Mouse (Mus musculus): ENCODE results near the gene Spag6l.
"Not testable (repeated sequence)": the region's sequence is repeated elsewhere in the genome, so short reads cannot be mapped to it uniquely, and the experiment has no call there.

The Spag6l gene

DNA sequence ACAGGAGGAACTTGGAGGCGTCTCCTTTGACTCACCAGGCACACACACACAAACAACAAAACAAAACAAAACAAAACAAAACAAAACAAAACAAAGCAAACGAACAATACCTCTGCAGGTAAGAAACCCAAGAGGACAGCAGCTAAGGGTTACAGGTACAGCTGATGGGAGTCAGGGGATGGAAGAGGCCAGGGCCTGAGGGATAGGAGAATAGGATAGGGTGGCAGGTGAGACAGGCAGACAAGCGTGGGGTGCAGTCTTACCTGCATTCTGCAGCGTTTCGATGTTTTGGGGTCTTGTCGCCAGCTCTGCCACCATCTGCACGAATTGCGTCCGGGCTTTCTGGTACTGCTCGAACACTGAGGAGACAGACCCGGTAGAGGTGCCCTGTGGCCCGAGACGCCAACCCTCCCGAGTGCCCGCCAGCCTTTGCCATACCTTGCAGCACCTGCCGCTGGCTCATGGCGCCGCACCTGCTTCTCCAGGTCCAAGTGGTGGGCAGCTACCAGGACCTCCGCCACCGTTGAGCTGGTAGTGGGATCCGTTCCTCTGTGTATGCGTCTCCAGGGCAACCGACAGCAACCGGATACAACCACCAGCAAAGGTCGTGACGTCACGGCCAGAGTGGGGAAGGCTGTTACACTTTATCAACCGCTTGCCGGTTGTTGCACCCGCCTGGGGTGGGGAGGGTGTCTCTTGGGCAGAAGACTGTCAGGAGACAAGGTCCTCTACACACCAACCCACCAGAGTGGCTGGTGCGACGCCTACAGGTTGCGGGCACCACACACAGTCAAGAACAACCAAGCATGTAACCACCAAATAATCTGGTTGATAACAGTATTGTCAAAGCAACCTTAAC, at the start of gene Spag6l:
TSS of gene Spag6l (minus strand) at position 700 of the 859 bp plus-strand sequence.
- peak; percentile 95 for DNase-seq (ENCODE audit: low read depth)

DNA sequence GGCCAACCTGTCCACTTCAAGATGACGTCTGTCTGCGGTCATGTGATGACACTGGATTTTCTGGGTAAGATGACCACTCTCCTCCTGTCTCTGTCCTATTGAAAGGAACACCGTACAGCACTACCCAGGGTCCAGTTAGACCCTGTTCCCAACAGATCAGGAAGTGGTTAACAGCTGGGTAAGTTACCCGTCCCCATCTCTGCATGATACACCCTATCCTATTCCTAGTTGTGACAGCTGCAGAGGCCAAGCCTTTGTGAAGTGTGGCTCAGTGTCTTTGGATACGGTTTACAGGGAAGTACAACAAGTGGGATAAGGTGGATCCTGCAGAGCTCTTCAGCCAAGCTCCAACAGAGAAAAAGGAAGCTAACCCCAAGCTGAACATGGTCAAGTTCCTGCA, 49.8 kb upstream of the Spag6l start:
- DNase-seq (ENCODE audit: low read depth) = no peak

- DNase-seq (ENCODE audit: low read depth) = peak; percentile 95
These were observed 41.5 kb upstream of the Spag6l start, which contains the start of the genes Top3b and Vpreb1 for GRCm38 (mm10) chr16:16870617-16871331. Top3b (plus strand) TSS chr16:16870736. Vpreb1 (minus strand) TSS chr16:16870843.

GRCm38 (mm10) chr16:16870241-16870616, 41.0 kb upstream of the Spag6l start:
- DNase-seq (ENCODE audit: low read depth) = no peak

- peak; percentile 20 for DNase-seq (ENCODE audit: low read depth)
These were observed 36.7 kb upstream of the Spag6l start for GRCm38 (mm10) chr16:16865696-16866561.

DNA sequence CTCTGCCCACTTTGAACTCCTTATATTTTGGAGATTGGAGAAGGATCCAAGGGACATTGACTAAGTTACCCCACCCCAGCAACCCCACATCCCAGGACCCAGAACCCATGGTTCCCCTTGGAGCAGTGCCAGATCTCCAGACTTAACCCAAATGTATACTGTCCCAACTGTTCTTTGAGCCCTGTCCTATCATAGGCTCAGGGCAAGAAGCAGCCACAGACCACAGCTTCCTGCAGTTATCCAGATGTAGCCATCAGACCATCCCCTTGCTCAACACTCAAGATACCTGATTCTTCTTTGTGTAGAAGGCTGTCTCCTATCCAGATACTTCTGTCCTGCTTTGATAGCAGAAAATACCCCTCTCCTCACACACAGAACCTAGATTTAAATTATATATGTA, 36.0 kb upstream of the Spag6l start:
- DNase-seq (ENCODE audit: low read depth) = no peak

- DNase-seq (ENCODE audit: low read depth) = no peak
These were observed 34.7 kb upstream of the Spag6l start, which contains the start of gene Igll1 for GRCm38 (mm10) chr16:16863978-16864377. Igll1 (minus strand) TSS chr16:16863985.

DNA sequence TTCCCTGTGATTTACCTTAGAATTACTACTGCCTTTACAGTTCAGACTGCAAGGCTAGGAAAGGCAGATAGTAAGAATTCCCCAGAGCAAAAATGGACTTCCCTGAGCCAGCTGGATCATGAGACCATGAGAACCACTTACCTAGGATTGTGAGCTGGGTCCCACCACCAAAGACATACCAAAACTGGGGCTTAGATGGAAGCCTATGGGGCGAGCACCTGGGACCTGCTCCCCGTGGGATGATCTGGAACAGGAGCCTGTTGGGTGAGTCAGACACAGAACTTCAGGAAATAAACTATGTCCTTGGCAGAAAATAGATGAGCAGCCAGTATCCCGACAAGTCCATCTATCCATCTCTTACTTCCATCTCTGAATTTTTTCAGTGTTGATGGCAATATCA, 33.0 kb upstream of the Spag6l start:
- DNase-seq (ENCODE audit: low read depth) = no peak

DNA sequence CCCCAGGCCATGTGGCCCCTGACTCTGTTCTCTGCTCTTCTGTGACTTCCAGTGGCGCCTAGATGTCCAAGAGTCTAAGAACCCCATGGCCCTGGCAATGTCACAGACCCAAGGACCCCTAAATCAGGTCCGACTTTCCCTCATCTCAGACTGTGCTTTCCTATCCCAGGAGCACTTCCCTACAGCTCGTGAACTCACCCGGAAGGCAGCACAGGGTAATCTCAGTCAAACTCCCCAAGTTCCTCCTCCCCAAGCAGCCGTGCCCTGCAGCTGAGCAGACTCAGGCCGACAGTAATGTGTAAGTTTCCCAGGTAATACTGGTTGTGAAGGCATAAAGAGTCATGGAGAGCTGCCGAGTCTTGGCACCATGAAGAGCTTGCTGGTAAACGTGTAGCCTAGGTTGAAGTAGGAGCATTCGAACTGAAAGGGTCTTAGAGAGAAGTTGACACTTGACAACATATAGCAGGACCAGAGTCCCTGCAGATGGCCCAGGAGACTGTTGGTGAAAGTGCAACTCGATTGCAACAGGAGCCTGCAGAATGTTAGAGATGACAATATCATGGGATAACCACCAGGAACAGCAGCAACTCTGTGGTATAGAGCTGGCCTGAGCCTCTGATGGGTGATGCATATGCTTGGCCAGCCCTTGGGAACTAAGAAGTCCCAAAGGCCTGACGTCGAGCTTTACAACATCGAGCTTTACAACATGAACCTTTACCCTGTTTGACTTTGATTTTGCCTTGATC, 27.6 kb upstream of the Spag6l start:
- DNase-seq (ENCODE audit: low read depth) = no peak

GRCm38 (mm10) chr16:16856054-16856453, 26.8 kb upstream of the Spag6l start:
- not testable (repeated sequence) for DNase-seq (ENCODE audit: low read depth)

DNA sequence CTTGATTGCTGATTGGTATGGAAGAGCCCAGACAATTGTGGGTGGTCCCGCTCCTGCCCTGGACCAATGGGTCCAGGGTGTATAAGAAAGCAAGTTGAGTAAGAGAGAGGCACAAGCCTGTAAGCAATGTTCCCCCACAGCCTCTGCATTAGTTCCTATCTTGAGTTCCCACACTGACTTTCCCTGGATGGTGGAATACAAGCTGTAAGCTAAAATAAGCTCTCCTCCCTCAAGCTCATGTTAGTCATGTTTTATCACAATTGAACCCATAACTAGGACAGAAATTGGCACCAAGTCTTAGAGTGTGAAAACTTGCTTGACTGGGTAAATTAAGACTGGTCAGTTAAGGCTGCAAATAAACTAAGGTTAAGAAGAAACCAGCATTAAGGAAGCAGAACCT, 26.3 kb upstream of the Spag6l start:
- DNase-seq (ENCODE audit: low read depth) = no peak

DNA sequence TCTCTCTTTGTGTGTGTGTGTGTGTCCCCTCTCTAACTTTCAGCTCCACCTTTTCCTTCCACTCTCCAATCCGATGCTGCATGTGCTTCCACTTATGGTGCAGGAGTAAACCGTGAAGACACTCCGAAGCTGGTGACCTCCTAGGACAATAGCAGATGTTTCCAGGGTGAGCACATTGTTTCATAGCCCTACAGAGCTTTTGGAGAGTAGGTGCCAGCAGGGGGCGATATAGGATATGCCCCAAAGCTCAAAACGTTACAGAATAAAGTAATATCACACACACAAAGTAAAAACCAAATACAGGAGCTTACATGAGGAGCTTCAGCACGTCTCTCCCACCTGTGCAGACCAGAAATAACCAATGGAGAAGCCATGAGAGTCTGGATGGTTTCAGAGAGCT, 25.6 kb upstream of the Spag6l start:
- peak; percentile 82 for DNase-seq (ENCODE audit: low read depth)

GRCm38 (mm10) chr16:16852411-16852810, 23.2 kb upstream of the Spag6l start:
- DNase-seq (ENCODE audit: low read depth) = no peak

DNA sequence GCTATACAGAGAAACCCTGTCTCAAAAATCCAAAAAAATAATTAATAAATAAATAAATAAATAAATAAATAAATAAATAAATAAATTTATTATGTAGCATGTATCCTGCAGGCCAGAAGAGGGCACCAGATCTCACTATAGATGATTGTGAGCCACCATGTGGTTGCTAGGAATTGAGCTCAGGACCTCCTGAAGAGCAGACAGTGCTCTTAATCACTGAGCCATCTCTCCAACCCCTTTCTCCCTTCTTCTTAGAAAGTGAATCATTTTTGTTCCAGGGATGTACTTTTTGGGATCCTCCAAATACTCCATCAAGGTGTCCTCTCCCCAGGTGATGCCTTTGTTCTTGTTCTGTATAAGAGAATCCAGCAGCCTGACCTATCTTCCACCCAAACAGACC, 19.9 kb upstream of the Spag6l start:
- no peak for DNase-seq (ENCODE audit: low read depth)

- DNase-seq (ENCODE audit: low read depth) = peak; percentile 18
These were observed 415 bp upstream of the Spag6l start for GRCm38 (mm10) chr16:16829671-16830070.

DNA sequence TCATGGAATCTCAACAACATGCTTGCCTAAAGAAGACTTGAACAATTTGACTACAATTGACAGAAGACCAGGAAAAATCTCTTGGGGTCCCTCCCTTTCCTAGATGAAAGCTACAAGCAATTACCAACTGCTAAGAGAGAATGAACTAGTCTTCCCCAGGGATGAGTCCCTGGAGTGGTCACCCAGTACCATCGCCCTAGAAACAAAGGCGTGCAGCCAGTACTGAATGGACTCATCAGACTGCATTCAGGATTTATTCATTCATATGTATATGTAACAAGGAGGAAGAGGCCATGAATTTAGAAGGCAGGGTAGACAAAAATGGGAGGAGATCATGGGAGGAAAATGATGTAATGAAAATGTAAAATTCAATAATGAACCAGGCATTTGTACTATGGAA, 3.0 kb downstream of the Spag6l start:
- DNase-seq (ENCODE audit: low read depth) = no peak

- DNase-seq (ENCODE audit: low read depth) = no peak
These were observed 3.8 kb downstream of the Spag6l start for GRCm38 (mm10) chr16:16825476-16825875.

- DNase-seq (ENCODE audit: low read depth) = no peak
These were observed 22.9 kb downstream of the Spag6l start for GRCm38 (mm10) chr16:16806325-16806724.

All from induced T-regulatory cell, adult 2 months (primary cell).